Mouse (Mus musculus) heart, adult 11 months (tissue): ENCODE measurements around the gene Eva1b.

ENCODE experiments used
- DNase-seq: peaks from one replicate; pipeline ENCODE4 v3.0.0; 2022

The Eva1b gene

DNA sequence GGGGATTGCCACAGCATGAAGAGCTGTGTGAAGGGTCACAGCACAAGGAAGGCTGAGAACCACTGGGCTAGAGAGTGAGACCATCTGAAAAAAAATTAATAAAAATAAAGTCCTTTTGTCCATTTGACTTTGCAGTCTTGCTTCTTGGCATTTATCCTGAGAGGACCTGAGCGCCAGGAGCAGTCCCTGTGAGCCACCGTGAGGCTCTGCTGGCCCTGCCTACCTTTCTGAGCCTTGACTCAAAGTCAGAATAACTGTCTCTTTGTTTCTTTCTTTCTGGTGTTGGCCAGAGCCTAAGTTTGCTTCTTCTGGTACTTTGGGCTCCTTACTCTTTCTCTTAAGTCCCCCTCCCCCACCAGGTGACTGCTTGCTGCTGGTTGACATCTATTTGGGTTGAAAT is 27.0 kb upstream of the Eva1b start:
- DNase-seq, result no peak

GRCm38 (mm10) chr4:126123309-126124040 is 24.1 kb upstream of the Eva1b start:
- no peak for DNase-seq

DNA sequence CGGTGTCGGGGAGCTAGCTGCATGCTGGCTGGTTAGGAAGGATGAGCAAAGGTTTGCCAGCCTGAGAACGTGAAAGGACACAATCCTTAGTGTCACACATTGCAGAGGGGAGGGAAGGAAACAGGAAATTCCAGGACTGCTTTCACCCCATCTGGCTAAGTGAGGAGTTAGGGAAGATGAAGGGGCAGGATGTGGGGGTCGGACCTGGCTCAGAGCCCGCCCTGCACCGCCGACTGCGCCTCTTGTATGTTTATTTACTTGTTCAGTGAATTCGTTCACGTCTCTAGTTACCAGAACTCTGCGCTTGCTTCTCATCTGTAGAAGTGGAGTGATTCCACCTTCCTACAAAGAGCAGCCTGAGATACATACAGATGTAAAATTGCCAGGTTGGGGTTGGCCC is 17.0 kb upstream of the Eva1b start:
- DNase-seq, result no peak

DNA sequence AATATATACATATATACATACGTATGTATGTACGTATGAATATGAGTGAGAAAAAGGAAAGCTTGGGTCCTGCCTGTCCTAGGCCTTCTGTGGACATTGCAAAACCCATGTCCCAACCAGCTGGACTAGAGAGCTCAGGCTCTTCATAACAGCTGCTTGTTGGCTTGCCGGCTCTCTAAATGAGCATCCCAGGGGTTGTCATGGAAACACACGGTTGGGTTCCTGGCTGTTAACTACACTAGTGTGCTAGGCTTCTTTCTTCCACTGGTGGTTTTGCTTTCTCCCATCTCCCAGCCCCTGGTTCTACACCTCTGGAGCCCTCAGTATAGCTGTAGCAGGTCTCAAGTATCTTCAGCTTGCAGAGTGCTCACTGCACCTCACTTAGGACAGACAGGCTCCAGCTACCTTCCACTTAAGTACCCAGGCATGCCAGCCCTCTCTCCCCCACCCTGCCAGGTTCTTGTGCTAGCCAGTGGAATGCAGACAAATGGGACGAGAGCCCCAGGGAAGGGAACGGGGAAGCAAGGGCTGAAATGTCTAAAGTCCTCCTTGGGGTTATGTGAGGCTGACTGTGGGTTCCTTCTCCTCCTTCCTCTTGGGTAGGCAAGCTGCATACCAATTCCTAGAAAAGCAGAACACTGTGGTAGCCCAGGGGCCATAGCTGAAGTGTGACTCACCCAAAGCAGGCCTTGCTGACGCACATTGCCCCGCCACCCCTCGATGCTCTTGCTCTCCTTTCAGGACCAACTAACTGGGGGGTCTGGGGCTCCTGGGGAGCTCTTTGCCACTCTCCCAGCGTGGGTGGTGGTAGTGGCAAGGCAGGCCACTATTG is 16.0 kb upstream of the Eva1b start:
- DNase-seq, result peak; percentile 98

DNA sequence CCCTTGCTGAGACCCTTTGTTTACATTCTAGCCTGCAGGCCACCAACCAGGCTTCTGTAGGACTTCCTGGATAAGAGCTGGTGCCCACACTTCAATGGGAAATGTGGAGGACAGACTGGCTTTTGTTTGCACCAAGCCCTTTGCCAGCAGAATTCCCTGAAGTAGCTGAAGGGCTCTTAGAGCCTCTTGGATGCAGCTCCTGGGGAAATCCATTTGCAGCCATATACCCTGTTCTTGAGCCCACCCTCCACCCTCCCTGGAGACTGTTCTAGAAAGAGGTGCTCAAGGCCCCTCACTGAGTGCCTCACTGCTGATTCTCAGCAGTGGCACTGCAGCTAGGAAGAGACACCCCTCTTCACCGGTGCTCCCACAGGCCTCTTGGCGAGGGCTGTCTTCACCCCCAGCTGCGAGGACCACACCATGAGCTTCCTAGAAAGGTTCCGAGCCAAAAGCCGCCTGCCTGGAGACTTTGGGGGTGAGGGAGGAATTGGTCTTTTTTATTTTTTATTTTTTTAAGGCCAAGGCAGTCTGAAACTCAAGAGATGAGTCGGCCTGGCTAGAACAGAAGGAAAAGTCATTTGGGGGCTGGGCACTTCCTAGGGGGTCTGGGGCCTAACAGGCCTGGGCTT is 14.8 kb upstream of the Eva1b start:
- no peak for DNase-seq

- DNase-seq, result no peak
Observed at GRCm38 (mm10) chr4:126134236-126134635, 13.3 kb upstream of the Eva1b start.

- no peak for DNase-seq
Observed at GRCm38 (mm10) chr4:126134639-126135038, 12.9 kb upstream of the Eva1b start.

GRCm38 (mm10) chr4:126137773-126138172 is 9.8 kb upstream of the Eva1b start:
- no peak for DNase-seq

- no peak for DNase-seq
Observed at GRCm38 (mm10) chr4:126141021-126141420, 6.5 kb upstream of the Eva1b start.

- peak; percentile 97 for DNase-seq
Observed at GRCm38 (mm10) chr4:126145396-126145795, 2.1 kb upstream of the Eva1b start.

GRCm38 (mm10) chr4:126146974-126147532 is 491 bp upstream of the Eva1b start:
- no peak for DNase-seq

DNA sequence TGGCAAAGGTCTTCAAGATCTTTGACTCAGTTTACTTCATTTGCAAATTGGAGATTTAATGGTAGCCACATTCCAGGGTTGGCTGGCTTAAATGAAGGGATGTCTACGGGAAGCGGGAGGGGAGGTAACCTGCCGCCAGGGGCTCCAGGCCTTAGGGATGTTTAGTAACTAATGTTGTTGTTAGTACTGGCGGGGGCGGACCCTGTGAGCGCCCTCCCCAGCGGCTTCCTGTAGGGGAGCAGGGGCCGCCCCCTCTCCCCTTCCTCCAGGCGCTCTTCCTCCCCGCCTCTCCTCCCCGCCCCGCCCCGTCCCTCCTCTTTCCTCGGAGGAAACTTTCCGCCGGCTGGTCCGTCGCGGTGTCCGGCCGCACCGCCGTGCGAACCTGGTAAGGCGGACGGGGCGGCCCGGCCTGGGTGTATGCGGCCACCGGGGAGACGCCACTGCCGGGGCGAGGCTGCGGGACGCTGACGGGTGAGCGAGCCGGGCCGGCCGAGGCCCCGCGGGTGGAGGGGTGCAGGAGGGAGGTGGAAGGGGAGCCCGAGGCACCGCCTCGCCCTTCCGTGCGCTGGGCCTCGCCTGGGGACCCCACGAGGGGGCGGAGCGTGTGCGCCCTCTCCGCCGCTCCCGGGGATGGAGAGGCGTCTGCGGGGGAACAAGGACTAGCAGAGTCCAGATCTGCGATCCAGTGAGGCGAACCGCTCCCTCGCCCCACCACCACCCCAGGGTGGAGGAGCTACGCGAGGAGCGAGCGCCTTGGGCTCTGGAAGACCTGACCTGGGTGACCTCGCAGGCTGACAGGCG is 817 bp downstream of the Eva1b start:
- DNase-seq, result peak; percentile 99

DNA sequence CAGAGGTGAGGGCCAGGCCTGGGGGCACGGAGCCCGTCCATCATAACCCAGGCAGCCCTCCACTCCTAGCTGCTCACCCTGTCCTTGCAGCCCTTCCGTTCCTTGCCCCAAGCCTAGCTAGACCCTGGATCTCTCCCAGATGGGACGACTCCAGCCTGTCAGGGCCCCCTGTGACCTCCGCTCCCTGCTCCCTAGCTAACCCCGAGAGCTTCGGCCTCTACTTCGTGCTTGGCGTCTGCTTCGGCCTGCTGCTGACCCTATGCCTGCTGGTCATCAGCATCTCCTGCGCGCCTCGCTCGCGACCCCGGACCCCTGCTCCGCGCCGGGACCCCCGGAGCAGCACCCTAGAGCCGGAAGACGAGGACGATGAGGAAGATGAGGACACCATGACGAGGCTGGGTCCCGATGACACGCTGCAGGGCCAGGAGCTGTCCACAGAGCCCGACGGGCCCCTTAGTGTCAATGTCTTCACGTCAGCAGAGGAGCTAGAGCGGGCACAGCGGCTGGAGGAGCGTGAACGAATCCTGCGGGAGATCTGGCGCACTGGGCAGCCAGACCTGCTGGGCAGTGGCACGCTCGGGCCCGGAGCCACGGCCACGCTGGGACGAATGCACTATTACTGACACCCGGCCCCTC is 1.6 kb downstream of the Eva1b start:
- DNase-seq, result peak; percentile 96

- peak; percentile 96 for DNase-seq
Observed at GRCm38 (mm10) chr4:126149798-126150197, 2.3 kb downstream of the Eva1b start.

DNA sequence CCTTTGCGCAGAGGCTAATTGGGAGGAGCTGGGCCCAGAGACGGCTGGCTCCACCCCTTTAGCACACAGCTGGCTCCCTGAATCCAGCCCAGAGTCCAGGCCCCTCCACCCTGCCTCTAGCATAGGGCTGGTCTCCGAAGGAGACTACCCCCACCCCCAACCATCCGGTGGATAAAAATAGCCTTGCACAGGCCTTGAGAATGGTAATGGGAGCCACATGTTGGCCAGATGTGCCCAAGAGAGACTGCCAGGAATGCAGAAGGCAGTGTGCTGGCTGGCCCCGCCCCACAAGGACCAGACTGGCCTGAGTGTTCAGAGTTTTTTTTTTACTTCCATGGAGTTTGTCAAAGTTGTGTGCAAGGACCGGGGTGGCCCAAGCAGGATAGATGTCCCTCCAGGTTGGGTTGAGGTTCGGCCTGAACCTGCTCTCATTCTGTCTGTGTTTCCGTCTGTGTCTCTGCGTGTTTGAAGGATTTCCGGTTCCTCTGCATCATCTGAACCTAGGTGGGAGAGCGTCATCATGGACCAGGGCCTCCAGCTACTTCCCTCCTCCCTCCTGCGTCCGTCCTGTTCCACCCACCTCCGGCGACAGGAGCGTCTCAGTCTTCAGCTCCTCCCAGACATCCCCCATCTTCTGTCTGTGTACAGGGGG is 2.9 kb downstream of the Eva1b start:
- peak; percentile 99 for DNase-seq

DNA sequence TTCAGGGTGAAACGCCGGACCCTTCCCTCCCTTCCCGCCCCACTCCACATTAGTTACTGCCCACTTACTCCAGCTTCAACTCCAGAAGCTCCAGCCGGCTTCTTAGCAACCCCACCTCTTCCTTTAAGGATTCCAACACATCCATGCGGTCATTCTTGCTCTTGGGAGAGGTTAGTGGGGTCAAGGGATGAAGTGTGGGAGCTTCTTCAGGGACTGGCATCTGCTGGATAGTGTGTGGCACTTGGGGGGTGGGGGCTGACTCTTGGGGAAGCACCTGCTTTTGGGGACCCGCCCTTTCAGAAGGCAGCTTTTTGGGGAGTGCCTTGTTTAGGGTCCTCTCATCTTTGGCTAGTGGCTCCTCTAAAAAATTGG is 3.4 kb downstream of the Eva1b start:
- DNase-seq, result peak; percentile 94

DNA sequence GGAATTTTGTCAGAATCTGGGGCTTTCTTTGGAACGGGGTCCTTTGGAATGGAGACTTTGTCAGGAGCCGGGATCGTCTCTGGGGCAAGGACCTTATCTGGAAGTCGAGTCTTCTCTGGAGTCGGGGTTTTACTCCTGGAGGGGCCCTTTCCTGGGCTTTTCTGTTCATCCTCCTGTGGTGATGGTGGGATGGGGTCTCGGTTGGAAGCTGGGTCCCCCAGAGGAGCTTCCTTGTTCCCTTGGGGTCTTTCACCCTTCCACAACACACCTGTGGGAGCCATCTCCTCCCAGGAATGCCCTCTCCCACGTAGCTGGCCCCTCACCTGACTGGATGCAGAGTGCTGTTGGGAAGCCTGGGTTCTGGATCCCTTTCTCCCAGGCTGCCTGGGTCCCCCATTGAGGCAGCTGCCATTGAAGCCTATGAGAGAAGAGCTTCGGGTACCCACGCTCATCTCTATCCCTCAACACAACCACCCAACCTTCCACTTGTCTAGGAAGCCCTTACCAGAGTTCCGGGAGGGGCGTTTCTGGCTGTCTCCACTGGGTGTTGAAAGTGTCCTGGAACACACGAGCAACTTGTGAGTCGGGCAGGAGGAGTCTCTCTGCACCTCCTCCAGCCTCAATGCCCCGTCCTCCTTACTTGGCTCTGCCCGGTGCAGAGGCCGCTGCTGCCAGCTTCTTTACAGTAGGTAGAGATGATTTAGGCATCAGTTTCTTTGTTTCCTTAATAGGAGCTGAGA is 4.3 kb downstream of the Eva1b start:
- peak; percentile 91 for DNase-seq

DNA sequence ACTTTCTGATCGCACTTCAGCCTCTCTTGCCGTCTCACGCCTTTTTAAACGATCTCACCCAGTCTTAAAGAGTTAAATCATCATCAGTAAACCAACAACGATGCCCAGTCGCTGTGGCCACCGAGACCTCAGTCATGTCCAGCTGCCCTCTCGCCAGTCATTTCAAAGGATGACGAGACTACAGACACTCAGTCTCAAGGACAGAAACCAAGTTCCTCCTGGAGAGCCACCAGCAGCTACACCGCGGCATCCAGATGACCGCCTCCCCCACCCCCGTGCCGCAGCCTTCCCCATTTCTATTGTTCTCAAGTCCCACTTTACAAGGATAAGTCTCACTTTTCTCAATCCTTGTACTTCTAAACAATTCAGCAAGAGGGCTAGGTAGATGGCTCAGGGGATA is 5.3 kb downstream of the Eva1b start:
- DNase-seq, result no peak

DNA sequence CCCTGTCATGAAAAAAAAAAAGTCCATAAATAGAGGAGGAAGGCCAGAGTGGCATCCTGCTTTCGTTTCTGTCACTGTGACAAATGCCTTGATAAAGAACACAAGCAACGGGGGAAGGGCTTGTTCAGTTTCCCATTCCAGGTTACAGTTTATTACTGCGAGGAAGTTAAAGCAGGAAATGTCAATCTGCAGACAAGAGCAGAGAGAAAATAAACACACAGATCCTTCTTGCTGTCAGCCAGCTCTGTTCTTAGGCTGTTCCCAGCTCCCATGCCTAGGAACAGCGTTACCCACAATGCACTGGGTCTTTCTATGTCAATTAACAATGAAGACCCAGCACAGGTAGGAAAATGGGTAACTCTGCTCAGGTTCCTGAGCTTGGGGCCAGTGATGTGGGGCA is 7.6 kb downstream of the Eva1b start:
- DNase-seq, result peak; percentile 91

- peak; percentile 35 for DNase-seq
Observed at GRCm38 (mm10) chr4:126155869-126156268, 8.3 kb downstream of the Eva1b start.

DNA sequence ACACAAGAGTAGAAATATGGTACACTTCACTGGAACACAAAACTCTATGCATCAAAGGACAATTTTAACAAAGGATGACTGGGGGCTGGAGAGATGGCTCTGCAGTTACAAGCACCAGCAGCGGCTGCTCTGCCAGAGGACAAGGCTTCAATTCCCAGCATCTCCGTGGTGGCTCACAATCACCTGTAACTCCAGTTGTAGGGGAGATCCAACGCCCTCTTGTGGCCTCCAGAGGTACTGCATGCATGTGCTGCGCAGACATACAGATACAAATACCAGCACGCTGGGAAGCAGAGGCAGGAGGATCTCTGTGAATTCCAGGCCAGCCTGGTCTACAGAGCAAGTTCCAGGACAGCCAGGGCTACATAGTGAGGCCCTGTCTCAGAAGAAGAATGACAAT is 9.1 kb downstream of the Eva1b start:
- peak; percentile 90 for DNase-seq
